Mouse (Mus musculus): ENCODE data around the gene Tor1aip1. TPM values are rescaled to one million over a fixed set of nuclear protein-coding genes. Genes with fewer than 3 reads are reported as not detected.

Gene Tor1aip1
- polyA plus RNA-seq, 1 experiment from 2014 or later, result 48.3 TPM

Other genes starting within 250 kb of the Tor1aip1 start
- gene Qsox1, start 223.6 kb downstream of the Tor1aip1 start, polyA plus RNA-seq (2014; fragmentation: Nextera tagmentation; extraction: Ambion mirVana), result 26.9 and 28.1 TPM in 2 replicates
- gene Cep350, start 63.2 kb downstream of the Tor1aip1 start, polyA plus RNA-seq (2014; fragmentation: Nextera tagmentation; extraction: Ambion mirVana), result 18.5 and 21.0 TPM in 2 replicates
- 134 and 139 TPM in 2 replicates for gene Tor1aip2, start 1.1 kb downstream of the Tor1aip1 start, polyA plus RNA-seq (2014; fragmentation: Nextera tagmentation; extraction: Ambion mirVana)
- gene Fam163a, start 168.5 kb upstream of the Tor1aip1 start, polyA plus RNA-seq (2014; fragmentation: Nextera tagmentation; extraction: Ambion mirVana), result 6.1 and 7.3 TPM in 2 replicates